Mouse (Mus musculus) gastrocnemius, postnatal 36 days (tissue): ENCODE results near the gene Fli1. TPM values are rescaled to one million over a fixed set of nuclear protein-coding genes. Genes with fewer than 3 reads are reported as not detected.

Experiments
- DNase-seq, 2 experiments: peaks; one replicate each; pipeline ENCODE4 v3.0.0; 2022
- intact Hi-C: fragments of 180-260 bp; cut with DNase I; formaldehyde crosslinking; loops from one replicate; pipeline ENCODE4 v1.15.1; 2025
- total RNA-seq, 2 experiments: library from RNA; stranded (reverse); gene quantifications; 2 replicates each; pipeline ENCODE4 v1.2.3; 2021

Fli1 gene
- total RNA-seq, 2 experiments from 2014 or later, result 6.8 to 9.1 TPM

GRCm38 (mm10) chr9:32506866-32507861 is 35.5 kb downstream of the Fli1 start:
- DNase-seq, result no peak
- intact Hi-C loops, result no loop called here

DNA sequence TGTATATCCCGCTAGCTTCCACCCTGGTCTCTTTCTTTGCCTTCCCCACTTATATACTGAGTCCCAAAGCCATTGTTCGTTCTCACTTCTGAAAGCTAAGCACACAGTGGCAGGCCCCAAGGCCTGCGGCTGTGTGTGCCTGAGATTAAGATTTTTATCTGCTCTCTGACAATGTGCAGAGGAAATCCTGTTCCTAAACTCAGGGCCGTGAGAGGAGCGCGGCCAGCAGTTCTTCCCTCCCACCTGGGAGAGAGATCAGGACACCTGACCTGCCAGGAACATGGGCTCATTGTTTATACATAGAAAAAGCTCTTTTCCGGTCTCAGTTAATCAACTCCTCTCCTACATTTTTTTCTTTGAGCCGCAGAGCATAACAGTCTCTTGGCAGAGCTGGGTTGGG is 36.5 kb downstream of the Fli1 start:
- intact Hi-C loops, result no loop called here
- DNase-seq, result no peak

DNA sequence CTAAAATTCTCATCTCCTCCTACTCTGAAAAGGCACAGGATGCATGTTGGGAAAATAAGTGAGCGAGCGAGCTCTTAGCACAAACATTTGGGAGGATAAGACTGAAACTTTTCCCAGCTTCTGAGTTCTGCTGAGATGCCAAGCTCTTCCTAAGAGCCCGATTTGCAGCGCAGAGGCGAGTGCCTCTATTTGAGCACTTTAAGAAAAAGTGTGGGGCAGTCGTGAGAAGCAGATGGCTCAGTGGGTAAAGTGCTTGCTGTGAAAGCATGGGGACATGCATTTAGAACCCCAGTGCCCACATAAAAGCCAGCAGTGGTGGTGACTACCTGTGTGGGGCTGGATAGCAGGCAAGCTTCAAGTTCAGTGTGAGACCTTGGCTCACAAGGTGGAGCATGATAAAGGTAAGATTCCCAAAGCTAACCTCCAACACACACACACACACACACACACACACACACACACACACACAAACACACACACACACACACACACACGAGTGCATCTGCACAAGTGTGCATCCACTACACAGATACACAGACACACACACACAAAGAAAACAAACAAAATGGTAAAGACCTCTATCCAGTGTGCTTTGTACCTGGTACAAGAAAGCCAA is 37.1 kb downstream of the Fli1 start:
- DNase-seq, result no peak
- intact Hi-C loops, result no loop called here

- DNase-seq, result no peak
- intact Hi-C loops, result no loop called here
Measured at GRCm38 (mm10) chr9:32503995-32504451, 38.6 kb downstream of the Fli1 start.

DNA sequence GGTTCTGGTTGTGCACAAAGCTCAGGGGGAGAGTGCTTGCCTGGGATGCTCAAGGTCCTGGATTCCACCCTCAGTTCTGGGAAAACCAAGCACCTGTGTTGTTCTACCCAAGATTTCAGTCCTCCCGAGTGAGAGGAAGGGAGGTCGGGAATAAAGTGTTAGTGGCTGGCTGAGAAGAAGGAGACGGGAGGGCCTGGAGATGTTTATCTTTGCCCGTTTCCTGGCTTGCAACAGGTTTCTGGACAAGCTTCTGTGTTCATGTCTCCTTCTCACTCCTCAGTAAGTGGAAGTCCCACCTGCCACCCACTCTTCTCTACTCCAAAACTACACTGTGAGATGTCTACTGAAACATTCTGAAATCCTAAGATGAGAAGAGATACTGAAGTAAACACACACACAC is 39.2 kb downstream of the Fli1 start:
- intact Hi-C loops, result no loop called here
- no peak for DNase-seq

- DNase-seq, result no peak
- intact Hi-C loops, result no loop called here
Measured at GRCm38 (mm10) chr9:32502256-32503010, 40.2 kb downstream of the Fli1 start.

DNA sequence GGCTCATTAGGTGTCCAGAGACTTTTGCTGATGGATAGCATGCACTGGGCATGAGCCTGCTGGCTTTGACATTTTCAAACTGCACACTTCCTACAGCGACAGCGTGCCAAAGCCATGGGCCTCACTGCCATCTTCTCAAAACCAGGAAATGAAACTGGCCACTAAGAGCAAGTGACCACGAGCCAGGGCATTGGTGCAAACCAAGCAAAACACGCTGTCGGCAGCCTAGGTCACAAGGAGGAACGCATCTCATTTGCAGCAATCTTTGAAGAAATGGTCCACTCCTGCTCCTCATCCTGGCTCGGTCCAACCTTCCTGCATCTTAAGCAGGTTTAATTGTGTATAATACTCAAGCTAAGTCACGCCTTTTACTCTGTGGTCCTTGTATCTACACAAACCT is 41.8 kb downstream of the Fli1 start:
- DNase-seq, result no peak
- intact Hi-C loops, result no loop called here

DNA sequence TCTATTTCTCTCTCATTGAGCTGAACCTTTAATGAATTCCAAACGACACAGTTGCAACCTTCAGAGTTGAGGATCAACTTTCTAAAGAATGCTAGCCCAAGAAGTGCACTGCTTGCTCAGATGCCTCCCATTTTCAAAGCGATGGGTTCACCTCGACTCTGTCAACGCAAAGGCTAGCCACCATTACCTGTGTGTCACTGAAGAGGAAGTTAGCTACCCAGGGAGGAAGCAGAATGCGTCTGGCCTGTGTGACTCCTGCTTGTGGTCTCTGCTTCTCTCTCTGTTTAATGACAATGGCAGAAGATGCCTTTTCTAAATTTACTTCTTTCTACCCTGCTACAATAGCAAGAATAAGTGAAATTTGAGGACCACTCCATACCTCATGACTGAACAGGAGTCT is 42.6 kb downstream of the Fli1 start:
- intact Hi-C loops, result no loop called here
- no peak for DNase-seq

GRCm38 (mm10) chr9:32499469-32499868 is 43.2 kb downstream of the Fli1 start:
- intact Hi-C loops, result no loop called here
- no peak for DNase-seq

DNA sequence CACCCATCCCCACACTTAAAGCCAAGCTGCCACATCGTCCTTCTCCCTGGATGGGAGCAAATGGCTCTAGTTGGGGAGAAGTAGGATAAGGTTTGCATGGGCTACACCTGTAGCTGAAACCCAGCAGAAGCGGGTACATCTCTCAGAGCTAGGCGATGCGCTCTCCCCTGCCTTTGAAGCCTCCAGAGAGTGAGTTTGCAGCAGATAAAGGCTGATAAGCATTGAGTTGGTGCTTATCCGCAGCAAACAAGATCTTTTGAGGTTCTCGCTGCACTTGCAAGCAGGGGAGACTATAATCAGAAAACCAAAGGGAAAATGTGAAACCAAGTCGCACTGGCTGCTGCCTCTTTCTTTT is 47.0 kb downstream of the Fli1 start:
- no peak for DNase-seq
- intact Hi-C loops, result no loop called here

DNA sequence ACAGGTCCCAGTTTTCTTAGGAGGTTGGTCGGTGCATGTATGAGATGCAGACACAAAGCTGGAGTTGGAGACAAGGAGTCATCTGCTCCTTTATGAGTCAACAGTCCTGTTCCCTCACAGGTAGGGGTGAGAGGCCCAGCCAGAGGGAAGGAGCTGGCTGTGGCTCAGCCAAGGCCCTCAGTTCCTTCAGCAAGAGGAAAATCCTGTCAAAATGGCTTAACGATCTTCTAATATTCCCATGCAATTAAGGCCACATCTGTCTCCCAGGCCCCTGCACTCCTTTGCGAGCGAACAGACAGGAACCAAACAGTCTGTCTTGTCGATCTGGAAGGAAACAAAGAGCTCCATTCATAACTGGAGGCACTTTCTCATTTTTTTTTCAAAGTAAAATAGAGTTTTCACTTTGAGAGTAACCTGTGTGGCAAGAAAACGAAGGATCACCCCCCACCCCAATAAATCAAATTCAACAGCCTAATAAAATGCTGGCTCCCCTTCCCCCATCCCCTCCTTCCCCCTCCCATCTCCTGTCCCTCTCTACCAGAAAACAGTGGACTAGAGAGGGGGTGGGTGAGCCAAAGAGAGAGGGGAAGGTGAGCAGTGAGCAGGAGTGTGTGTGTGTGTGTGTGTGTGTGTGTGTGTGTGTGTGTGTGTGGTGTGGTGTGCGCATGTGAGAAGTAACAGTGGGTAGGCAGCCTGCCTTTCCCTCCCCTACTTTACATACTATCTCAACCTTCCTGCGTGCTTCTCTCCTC is 47.6 kb downstream of the Fli1 start:
- no peak for DNase-seq
- intact Hi-C loops, result no loop called here

DNA sequence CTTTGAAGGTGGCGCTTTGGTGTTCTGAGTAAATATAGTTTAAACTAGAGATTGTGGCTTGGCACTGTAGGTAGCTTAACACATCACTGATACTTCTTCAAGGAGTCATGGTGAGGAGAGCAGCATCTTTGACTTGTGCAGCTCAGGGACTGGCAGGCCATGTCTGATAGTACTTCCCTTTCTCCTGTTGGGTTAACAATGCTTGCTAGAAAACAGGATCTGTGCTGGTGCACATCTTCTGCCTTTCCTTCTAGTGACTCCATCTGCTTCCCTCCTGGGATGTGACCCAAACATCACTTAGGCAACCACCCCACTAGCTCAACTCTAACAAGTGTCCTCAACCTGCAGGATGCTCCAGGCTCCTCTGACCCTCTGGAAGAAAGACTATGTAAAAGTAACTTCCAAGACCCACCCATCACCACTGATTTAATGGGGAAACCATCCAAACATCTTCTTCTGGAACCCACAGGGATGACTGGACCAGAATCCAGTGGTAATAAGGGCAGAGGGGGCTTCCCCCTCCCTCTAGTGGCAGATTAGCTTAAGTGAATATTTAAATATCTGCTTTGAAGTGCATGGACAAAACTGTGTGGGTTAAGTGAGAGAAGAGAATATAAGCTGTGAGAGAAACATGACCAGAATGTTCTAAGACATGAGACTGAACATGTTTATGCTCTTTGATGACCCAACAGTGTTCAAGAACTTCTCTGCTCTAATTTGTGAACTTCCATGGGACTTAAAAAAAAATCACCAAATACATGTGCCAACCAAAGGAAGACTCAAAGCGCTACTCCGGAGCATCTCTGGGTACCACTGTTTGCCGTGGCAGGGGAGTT is 48.9 kb downstream of the Fli1 start:
- DNase-seq, result no peak
- intact Hi-C loops, result no loop called here

DNA sequence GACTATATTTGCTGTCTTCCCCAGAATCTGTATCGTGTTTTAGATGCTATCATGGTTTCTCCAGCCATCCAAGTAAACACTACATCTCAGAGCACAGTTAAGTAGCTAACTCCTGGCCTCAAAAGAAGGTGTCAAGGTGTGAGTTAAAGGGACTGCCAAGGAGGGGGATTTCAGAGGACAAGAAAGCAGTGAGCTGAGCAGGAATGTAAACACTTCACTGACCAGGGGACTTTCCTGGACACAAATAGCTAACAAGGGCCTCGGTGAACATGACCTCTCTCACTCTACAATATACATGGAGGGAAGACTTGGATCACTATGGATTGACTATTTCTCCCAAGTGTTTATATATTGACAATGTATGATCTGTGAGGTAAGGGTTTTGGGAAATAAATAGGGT is 49.9 kb downstream of the Fli1 start:
- intact Hi-C loops, result no loop called here
- DNase-seq, result no peak

DNA sequence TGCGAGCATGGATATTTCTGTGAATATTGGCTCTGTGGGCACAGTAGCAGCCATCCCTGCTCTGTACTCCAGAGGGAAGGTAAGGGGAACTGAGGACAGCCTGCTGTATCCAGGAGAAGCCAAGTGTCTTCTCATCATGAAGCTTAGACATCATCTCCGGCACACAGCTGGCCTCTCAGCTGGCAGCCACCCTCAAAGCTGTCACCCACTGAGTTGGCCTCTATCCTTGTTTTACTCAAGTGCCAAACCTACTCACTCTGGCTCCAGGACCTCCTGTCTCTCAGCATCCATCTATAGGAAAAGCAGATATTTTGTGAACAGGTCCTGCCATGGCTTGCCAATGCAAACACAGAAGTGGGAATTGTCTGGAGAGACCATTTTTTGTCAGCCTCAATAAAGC is 51.2 kb downstream of the Fli1 start:
- no peak for DNase-seq
- intact Hi-C loops, result no loop called here

DNA sequence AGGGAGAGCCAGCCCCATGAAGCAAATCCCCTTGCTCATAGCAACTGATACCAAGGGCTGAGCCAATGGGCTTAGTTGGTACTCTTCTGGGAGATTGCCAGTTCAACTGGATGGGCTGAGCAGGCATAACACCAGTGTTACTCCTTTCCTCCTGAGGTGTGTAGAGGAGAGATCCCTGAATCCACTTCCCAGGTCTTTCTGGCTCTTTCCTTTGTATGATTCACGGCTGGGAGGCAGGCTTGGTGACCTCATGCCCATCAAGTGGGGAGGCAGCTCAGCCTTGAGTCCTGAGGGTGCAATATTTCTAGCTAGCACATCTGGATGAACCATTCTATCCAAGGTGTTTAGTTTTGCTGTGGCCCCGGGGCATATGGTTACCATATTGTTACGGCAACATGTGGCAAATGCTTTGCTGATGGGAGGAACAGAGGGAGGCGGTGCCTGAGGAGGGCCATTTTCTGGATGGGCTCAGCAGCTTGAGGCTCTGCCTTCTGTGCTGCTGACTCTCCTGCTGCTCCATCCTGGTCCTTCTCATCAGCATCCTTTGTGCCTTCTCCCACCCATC is 52.8 kb downstream of the Fli1 start:
- no peak for DNase-seq
- intact Hi-C loops, result no loop called here

GRCm38 (mm10) chr9:32489315-32489714 is 53.3 kb downstream of the Fli1 start:
- intact Hi-C loops, result no loop called here
- no peak for DNase-seq

DNA sequence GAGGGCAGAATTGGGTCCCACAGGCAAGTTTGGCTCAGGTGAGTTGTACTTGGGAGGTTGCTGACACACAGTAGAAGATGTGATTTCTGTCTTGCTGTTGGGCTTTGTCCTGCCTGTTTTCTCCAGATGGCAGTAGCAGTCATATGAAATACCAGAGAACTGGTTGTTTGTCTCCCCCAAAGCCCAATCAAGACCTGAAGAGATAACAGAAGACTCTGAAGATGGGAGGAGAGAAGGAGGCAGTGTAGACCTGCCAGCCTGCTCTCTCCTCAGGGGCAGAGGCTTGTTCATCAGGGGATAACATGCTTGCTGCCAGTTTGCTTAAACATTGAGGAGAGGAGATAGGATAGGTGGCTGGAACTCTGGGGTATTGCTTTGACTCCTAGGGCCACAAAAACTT is 54.0 kb downstream of the Fli1 start:
- DNase-seq, result no peak
- intact Hi-C loops, result no loop called here

- intact Hi-C loops, result no loop called here
- DNase-seq, result no peak
Measured at GRCm38 (mm10) chr9:32487823-32488222, 54.8 kb downstream of the Fli1 start.

- intact Hi-C loops, result no loop called here
Measured at GRCm38 (mm10) chr9:32487401-32487800, 55.3 kb downstream of the Fli1 start.

More at GRCm38 (mm10) chr9:32487401-32487800, 55.3 kb downstream of the Fli1 start:
- no peak for DNase-seq
